Mouse (Mus musculus) forebrain, embryonic 16.5 days (tissue): ENCODE data around the gene Zfp423. TPM values are rescaled to one million over a fixed set of nuclear protein-coding genes. Genes with fewer than 3 reads are reported as not detected.

ENCODE experiments used
- ATAC-seq: fragments of 200-750 bp; cut with Nextera tagmentation; 2 replicates; pipeline ENCODE4 v1.8.0; 2017; ENCODE audit warnings: mild to moderate bottlenecking, moderate library complexity
- H3K27ac ChIP-seq: fragments of 300-500 bp; sonication (generic); 2 replicates; pipeline ENCODE4 v1.5.1; 2014; ENCODE audit warnings: low read length, control low read depth
- H3K27me3 ChIP-seq: fragments of 300-500 bp; sonication (generic); replicated peaks from 2 replicates; pipeline ENCODE4 v1.6.1; 2014; ENCODE audit warnings: low read length; ENCODE audit not compliant: control insufficient read depth, insufficient read depth
- H3K36me3 ChIP-seq: fragments of 300-500 bp; sonication (generic); 2 replicates; pipeline ENCODE4 v1.6.1; 2014; ENCODE audit not compliant: control insufficient read depth, insufficient read depth
- H3K4me1 ChIP-seq: fragments of 300-500 bp; sonication (generic); replicated peaks from 2 replicates; pipeline ENCODE4 v1.6.1; 2014; ENCODE audit warnings: low read length; ENCODE audit not compliant: control insufficient read depth, insufficient read depth
- H3K4me2 ChIP-seq: fragments of 300-500 bp; sonication (generic); 2 replicates; pipeline ENCODE4 v1.6.1; 2014; ENCODE audit warnings: mild to moderate bottlenecking, low read length, control low read depth
- H3K4me3 ChIP-seq: fragments of 300-500 bp; sonication (generic); replicated peaks from 2 replicates; pipeline ENCODE4 v1.5.1; 2014; ENCODE audit warnings: mild to moderate bottlenecking, low read length, control low read depth
- H3K9ac ChIP-seq: fragments of 300-500 bp; sonication (generic); replicated peaks from 2 replicates; pipeline ENCODE4 v1.6.1; 2014; ENCODE audit warnings: low read depth, low read length, control low read depth
- H3K9me3 ChIP-seq: fragments of 300-500 bp; sonication (generic); 2 replicates; pipeline ENCODE4 v1.6.1; 2016; ENCODE audit warnings: low read length; ENCODE audit not compliant: control insufficient read depth
- WGBS: fragments of 180-500 bp; shearing (Covaris S2); extraction: QIAGEN DNeasy Blood & Tissue Kit; methylation state at CpG from one replicate; pipeline ENCODE4 v1.1.7; 2014; 5-methylcytosine and 5-hydroxymethylcytosine counted together
- polyA plus RNA-seq: library from polyadenylated mRNA; unstranded; fragments of >200 nt; fragmentation: Nextera tagmentation; extraction: Ambion mirVana; gene quantifications from 2 replicates; pipeline ENCODE4 v1.2.1, GENCODE M21; 2015

Gene Zfp423
- polyA plus RNA-seq, 1 experiment from 2014 or later: 20.6 TPM

- Histone ChIP-seq H3K27ac (no peak overlapping the region), H3K9ac (no peak overlapping the region), H3K27me3 (no peaks in the 10 kb centered on the region), H3K4me3 (no peak overlapping the region), H3K9me3 (no peaks in the 10 kb centered on the region), H3K4me1 (peaks cover 10% of the 10 kb centered on the region), H3K36me3 (no peaks in the 10 kb centered on the region), H3K4me2 (no peak overlapping the region)
- 81% methylated on average over 6 of the region's 6 CpGs for WGBS
- ATAC-seq: no peak
Measured at GRCm38 (mm10) chr8:87914247-87914967, 45.0 kb downstream of the Zfp423 start.

- no peak overlapping the region for H3K9ac ChIP-seq
- no peak overlapping the region for H3K4me3 ChIP-seq
- ATAC-seq: no peak
- no peaks in the 10 kb centered on the region for H3K9me3 ChIP-seq
- H3K27me3 ChIP-seq: no peaks in the 10 kb centered on the region
- no peak overlapping the region for H3K4me2 ChIP-seq
- 70% methylated on average over 2 of the region's 2 CpGs for WGBS
- H3K36me3 ChIP-seq: no peaks in the 10 kb centered on the region
- no peaks in the 10 kb centered on the region for H3K4me1 ChIP-seq
- H3K27ac ChIP-seq: no peak overlapping the region
Measured at GRCm38 (mm10) chr8:87908940-87909339, 50.5 kb downstream of the Zfp423 start.

DNA sequence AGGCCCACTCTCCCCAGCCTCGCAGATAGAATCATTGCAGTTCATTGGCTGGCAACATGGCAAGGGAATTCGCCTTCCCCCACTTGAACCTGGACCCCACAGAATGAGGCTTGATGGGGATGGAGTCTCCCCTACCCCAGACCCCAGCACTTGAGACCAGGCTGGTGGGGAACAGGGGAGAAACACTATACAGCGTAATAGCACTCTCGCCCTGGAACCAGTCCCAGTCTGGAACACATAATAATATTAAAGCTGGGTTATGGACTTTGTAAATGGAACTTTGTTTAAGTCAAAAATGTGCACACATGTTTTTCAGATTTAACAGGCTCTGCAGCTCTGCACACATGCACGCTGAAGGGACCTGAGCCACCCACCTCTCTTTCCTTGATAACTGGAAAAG lies 54.0 kb downstream of the Zfp423 start:
- no peak overlapping the region for H3K27ac ChIP-seq
- H3K4me2 ChIP-seq: no peak overlapping the region
- H3K4me3 ChIP-seq: no peak overlapping the region
- H3K4me1 ChIP-seq: no peaks in the 10 kb centered on the region
- H3K9me3 ChIP-seq: no peaks in the 10 kb centered on the region
- no peak overlapping the region for H3K9ac ChIP-seq
- no peaks in the 10 kb centered on the region for H3K36me3 ChIP-seq
- WGBS: 92% methylated on average over 5 of the region's 5 CpGs
- no peaks in the 10 kb centered on the region for H3K27me3 ChIP-seq
- ATAC-seq: no peak

GRCm38 (mm10) chr8:87904108-87904507 lies 55.3 kb downstream of the Zfp423 start:
- H3K4me3 ChIP-seq: no peak overlapping the region
- ATAC-seq: no peak
- H3K9ac ChIP-seq: no peak overlapping the region
- H3K4me1 ChIP-seq: no peaks in the 10 kb centered on the region
- H3K27me3 ChIP-seq: no peaks in the 10 kb centered on the region
- H3K4me2 ChIP-seq: no peak overlapping the region
- 91% methylated on average over 5 of the region's 5 CpGs for WGBS
- no peak overlapping the region for H3K27ac ChIP-seq
- H3K36me3 ChIP-seq: no peaks in the 10 kb centered on the region
- no peaks in the 10 kb centered on the region for H3K9me3 ChIP-seq

GRCm38 (mm10) chr8:87895203-87896041 lies 64.0 kb downstream of the Zfp423 start:
- 43% methylated on average over 13 of the region's 13 CpGs for WGBS
- H3K4me1 ChIP-seq: peaks cover 24% of the 10 kb centered on the region

DNA sequence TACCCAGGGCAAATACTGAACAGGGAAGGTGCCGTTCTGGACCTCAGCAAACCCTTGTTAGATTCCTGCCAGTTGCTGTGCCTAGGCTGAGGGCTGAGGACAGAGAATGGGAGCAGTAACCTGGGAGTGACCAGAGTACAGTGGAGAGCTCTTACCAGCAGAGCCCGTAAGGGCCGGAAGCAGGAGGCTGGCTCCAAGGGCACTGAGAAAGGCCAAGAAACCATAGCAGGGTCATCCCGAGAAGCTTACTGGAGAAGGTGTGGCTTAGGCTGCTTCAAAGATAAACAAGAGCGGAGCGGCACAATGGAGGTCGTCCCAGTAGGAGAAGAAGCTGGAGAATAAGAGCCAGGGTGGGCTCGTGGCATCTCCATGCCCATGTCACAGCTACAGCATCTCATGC lies 65.1 kb downstream of the Zfp423 start:
- no peak overlapping the region for H3K9ac ChIP-seq
- no peak for ATAC-seq
- H3K4me3 ChIP-seq: no peak overlapping the region
- H3K36me3 ChIP-seq: no peaks in the 10 kb centered on the region
- H3K9me3 ChIP-seq: no peaks in the 10 kb centered on the region
- H3K4me1 ChIP-seq: peaks cover 24% of the 10 kb centered on the region
- no peak overlapping the region for H3K27ac ChIP-seq
- no peaks in the 10 kb centered on the region for H3K27me3 ChIP-seq
- H3K4me2 ChIP-seq: no peak overlapping the region
- WGBS: 57% methylated on average over 8 of the region's 8 CpGs

More at GRCm38 (mm10) chr8:87895203-87896041, 64.0 kb downstream of the Zfp423 start:
- H3K9ac ChIP-seq: no peak overlapping the region
- H3K9me3 ChIP-seq: no peaks in the 10 kb centered on the region
- no peaks in the 10 kb centered on the region for H3K36me3 ChIP-seq
- no peaks in the 10 kb centered on the region for H3K27me3 ChIP-seq
- H3K4me2 ChIP-seq: no peak overlapping the region
- ATAC-seq: peak; percentile 29; the same call in 1 of the 2 replicates
- no peak overlapping the region for H3K27ac ChIP-seq
- no peak overlapping the region for H3K4me3 ChIP-seq

DNA sequence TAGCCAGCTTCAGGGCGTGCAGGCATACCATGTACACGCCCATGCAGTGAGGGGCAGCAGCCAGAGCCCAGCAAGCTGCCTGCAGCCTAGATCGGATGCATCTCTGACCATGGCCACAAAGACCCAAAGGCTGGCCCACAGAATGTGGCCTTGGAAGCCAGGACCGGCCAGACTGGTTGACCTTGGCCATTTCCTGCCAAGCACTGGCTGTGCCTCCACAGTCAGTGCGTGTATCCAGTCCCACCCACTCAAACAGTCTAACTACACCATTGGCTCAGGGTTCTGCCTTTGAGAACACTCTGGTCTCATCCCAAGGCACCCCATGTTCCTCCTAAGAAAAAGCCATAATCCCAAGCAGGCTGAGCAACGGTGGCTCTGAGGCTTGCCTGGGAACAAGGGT lies 65.8 kb downstream of the Zfp423 start:
- Histone ChIP-seq H3K4me1 (peaks cover 24% of the 10 kb centered on the region), H3K27ac (no peak overlapping the region), H3K4me3 (no peak overlapping the region), H3K4me2 (no peak overlapping the region), H3K36me3 (no peaks in the 10 kb centered on the region), H3K9ac (no peak overlapping the region), H3K27me3 (no peaks in the 10 kb centered on the region), H3K9me3 (no peaks in the 10 kb centered on the region)
- ATAC-seq: no peak
- WGBS: 75% methylated on average over 6 of the region's 6 CpGs

DNA sequence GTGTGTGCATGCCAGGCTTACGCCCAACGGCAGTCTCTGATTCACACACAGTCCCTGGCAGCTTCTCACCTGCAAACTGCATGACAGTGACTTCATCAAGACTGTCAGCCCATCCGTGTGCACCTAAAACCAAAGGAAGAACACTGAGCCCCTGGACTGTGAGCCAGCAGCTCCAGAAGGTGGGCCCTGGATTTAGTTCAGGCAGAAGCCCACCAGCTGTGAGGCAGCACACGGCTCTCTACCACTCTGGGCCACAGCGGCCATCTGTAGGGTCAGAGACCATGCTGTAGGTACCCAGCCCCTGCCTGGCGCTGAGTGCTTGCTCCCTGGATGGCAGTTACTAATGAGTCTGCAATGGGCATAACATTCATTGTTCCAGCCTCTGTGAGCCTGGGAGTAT lies 66.5 kb downstream of the Zfp423 start:
- Histone ChIP-seq H3K4me1 (peaks cover 24% of the 10 kb centered on the region), H3K9ac (no peak overlapping the region), H3K4me2 (no peak overlapping the region), H3K27ac (no peak overlapping the region), H3K9me3 (no peaks in the 10 kb centered on the region), H3K36me3 (no peaks in the 10 kb centered on the region), H3K4me3 (no peak overlapping the region), H3K27me3 (no peaks in the 10 kb centered on the region)
- no peak for ATAC-seq
- 74% methylated on average over 6 of the region's 6 CpGs for WGBS

DNA sequence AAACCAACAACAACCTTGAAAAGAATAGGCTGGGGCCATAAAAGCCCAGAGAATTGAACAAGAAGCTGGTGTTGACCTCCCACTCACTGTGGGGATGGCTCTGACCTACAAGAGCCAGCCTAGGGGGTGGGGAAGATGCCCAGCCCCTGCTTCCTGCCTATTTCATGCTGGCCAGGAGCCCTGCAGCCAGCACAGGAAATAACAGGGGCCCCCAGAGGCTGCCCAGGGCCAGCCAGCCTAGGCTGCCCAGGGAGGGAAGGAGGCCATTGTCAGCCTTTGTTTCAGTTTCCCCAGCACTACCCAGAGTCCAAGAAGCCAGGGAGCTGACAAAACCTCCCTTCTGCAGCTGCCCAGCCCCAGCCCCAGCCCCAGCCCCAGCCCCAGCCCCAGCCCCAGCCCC lies 67.5 kb downstream of the Zfp423 start:
- no peak overlapping the region for H3K4me2 ChIP-seq
- no peak overlapping the region for H3K9ac ChIP-seq
- H3K4me1 ChIP-seq: peaks cover 24% of the 10 kb centered on the region
- H3K27me3 ChIP-seq: no peaks in the 10 kb centered on the region
- no peak overlapping the region for H3K4me3 ChIP-seq
- no peaks in the 10 kb centered on the region for H3K9me3 ChIP-seq
- no peak overlapping the region for H3K27ac ChIP-seq
- no peaks in the 10 kb centered on the region for H3K36me3 ChIP-seq
- 0 out of 2 replicates have a peak, but pooled peaks have one; percentile 32 for ATAC-seq
